Mouse (Mus musculus): ENCODE results near the gene AC141477.1.

AC141477.1 gene

DNA sequence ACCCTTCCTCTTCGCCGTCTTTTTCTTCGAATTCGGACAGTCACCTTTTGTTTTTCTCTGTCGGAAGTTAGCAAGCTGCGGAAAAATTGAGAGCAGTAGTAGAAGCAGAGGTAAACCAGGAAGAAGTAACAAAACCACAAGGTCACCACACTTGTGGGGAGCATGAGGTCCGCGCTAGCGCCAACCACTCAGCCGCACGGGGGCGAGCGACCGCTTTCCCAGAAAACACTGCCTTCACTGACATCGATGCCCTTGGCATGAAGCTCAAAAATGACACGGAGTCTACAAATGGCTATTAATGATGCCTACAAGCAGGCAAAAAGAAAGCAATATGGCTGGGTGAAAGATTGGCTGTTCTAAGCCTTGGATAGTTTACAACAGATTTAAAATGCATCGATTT is at the start of gene AC141477.1:
Gene AC141477.1, minus strand, starts transcription at position 164 of the 400 bp plus-strand sequence.
- no peak for DNase-seq

DNA sequence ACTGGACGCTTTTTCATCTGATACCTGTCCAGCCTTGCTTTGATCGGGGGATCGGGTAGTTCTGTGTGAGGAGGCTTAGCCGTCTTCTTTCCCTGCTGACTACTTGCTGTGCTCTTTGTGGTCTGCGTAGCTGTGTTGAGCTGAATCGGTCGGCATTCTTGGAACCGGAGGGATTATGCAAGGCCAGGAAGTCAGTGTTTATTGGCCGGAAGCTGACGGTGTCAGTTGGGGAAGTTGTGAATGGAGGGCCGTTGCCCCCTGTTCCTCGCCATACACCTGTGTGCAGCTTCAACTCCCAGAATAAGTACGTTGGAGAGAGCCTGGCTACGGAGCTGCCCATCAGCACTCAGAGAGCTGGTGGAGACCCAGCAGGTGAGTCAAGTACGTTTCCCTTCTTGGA is 49.0 kb upstream of the AC141477.1 start:
- DNase-seq = no peak

DNA sequence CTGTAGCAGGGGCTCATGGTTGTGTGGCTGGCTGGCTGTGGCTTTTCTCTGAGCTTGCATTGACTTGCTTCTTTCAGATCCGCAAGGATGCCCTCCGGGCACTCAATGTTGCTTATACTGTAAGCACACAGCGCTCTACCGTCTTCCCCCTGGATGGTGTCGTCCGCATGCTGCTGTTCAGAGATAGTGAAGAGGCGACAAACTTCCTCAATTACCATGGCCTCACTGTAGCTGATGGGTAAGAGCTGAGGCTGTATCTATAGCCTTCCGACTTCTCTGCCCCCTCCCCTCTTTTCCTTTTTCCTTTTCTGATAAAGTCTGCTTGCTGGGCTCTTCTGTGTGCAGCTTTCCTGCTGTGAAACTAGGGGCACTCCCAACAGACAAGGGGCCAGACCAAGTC is 48.0 kb upstream of the AC141477.1 start:
- no peak for DNase-seq

DNA sequence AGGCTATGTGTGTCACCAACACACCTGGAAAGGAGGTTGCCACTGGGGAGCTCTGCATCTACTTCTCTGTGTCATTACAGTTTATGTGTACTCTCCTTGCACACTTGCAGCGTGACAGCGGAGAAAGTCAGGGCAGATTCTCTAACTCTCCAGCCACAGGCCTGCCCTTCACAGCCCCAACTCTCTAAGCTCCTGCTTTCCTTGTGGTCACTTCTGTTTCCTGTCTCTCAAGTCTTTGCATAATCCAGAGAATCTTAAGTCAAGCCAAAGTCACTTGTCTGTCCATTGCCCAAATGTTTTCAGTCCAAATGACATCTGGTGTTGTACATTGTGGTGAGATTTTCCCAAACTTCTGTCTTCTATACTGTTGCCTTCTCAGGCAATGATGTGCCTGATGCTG is 46.1 kb upstream of the AC141477.1 start:
- no peak for DNase-seq

DNA sequence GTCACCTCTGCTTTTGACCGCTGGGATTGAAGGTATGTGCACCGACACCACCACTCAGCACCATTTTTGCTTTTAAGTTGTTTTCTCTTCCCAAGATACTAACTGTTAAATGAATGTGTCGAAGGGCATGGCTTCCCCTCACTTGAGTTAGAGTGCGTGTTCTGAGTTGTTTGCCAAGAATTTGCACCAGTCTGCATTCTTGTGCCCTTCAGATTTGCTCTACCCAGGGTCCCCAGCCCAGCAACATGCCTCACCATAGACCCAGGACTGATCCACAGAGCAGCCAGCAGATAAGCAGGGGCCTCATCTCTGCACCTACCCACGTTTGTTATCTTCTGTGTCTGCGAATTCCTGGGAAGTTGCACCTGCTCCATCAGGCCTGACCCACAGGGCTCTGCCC is 41.2 kb upstream of the AC141477.1 start:
- DNase-seq = no peak

DNA sequence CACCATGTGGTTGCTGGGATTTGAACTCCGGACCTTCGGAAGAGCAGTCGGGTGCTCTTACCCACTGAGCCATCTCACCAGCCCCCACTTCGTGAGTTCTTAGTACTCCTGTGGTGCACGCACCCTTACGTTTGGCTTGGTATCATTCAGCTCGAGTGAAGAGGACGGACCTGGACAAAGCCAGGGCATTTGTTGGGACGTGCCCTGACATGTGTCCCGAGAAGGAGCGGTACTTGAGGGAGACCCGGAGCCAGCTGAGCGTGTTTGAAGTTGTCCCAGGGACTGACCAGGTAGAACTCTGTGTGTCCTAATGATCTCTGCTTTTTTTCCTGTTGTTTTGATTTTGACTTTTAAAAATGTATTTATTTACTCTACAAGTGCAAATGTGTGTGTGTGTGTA is 40.6 kb upstream of the AC141477.1 start:
- no peak for DNase-seq

DNA sequence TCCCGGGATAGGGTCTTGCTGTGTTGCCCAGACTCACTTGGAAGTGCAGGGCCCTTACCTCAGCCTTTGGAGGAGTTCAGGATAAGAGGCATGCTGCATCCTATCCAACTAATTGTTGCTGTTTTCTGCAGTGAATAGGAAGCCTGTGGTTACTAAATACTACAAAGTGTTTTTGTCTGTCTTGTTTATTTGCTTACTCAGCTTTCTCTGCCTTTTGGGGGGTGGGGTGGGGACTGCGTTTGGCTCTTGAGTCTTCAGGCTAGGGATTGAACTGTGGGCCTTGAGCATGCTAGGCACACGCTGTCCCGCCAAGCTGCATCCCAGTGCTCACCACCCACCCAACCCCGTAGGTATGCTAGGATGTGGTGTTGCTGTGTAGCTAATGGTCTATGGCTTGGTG is 33.5 kb upstream of the AC141477.1 start:
- DNase-seq = no peak

DNA sequence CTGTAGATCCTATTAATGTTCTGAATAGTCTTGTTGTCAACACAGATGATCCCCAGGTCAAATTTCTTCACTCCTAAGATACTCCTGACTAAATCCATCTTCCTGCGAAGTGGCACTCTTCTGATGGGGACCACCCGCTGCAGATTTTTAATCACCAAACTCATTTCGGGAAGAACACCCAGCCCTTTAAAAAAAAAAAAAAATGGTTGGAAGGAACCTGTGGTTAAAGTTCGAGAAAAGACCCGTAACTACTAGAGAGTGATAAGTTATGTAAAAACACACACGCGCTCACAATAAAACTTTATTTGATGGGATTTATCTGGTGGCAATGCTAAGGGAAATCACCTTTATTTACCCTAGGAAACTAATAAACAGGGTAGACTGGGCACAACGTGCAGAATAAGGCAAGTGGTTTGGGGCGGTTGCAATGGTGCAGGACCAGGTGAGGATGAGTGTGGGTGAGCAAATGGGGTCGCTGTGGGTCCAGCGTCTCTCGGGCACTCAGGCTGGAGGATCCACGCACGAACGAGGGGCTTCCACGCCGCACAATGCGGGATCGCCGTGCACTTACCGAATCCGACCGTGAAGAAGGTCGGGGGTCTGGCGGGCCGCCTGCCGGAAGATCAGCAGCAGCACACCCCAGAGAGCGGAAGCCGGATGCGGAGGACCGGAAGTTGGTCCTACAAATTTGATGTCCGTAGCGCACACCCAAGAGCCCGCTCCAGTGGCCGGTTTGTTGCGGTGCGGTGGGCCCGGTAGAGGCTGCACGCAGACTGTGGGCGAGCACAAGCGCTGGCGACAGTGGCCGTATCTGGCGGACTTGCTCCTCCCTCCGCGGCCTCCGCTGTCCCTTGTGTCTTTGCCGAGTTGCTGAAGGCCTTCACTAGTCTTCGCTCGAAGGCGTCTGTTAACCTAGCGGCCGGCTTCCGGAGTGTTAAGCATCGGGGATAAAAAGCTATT is 28.2 kb upstream of the AC141477.1 start, which contains the start of the genes Mcm3ap and Ybey:
Gene Mcm3ap, plus strand, starts transcription at position 725 of the 960 bp plus-strand sequence.
Gene Ybey, minus strand, starts transcription at position 912 of the 960 bp plus-strand sequence.
- DNase-seq = peak; percentile 92

DNA sequence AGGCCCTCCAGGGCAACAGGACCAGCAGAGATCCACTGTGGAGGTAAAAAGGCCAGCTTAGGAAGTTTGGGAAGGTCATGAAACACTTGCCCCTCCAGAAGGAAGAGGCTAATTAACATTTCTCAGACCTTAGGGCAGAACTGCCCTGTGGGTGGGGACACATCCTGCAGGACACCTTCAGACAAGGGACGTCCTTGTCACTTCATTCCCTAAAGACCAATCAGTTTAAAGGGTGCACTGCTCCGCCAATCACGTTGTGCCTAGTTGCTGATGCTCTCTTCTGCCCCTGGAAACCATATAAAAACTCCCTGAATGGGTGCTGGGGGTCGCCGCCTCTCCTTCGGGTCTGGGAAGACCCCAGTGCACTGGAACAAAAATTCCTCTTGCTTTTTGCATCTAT is 22.5 kb upstream of the AC141477.1 start:
- no peak for DNase-seq

DNA sequence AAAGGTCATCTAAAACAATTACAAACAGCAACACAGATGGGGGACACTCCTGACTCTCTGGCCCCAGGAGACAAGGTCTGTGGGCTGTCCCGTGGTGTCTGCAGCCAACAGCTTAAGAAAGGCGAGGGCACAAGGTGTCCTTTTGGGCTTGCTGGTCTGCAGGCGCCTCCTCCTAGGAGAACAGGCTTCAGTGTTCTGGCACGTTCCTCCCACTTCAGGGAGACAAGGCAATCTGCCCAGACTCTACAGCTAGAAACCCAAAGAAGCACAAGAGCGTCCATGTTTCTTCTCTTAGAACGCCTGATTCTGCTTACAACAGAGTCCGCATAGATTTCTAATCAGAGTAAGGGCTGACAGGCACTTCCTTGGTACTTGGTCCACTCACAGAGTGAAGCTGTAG is 22.1 kb upstream of the AC141477.1 start:
- no peak for DNase-seq

DNA sequence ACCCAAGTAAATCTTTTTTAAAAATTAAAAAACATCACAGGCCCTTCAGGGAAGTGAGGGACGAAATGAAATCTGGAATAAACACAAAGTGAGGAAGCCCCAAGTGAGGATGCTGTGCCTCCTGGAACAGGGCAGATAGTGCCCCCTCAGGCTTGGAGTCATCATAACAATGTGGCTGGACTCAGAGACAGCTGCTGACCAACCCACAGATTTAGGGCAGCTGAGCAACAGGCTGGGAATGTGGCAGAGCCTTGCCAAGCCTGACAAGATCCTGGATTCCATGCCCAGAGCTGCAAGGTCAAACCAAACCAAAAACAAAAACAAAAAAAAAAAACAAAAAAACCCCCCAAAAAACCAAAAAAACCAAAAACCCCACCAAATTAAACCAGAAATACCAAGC is 21.0 kb upstream of the AC141477.1 start:
- DNase-seq = no peak

DNA sequence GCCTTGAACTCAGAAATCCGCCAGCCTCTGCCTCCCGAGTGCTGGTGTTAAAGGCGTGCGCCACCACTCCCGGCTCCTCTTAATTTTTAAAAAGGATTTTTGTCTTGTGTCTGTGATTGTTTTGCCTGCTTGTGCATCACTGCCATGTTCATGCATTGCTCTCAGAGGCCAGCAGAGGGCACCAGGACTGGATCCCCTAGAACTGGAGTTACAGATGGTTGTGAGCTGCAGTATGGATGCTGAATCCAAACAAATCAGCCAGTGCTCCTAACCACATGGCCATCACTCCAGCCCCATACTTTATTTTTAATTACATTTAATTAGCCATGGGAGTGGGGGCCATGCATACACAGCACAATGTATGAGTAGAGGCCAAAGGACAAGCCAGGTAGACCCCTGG is 15.0 kb upstream of the AC141477.1 start:
- DNase-seq = peak; percentile 66

DNA sequence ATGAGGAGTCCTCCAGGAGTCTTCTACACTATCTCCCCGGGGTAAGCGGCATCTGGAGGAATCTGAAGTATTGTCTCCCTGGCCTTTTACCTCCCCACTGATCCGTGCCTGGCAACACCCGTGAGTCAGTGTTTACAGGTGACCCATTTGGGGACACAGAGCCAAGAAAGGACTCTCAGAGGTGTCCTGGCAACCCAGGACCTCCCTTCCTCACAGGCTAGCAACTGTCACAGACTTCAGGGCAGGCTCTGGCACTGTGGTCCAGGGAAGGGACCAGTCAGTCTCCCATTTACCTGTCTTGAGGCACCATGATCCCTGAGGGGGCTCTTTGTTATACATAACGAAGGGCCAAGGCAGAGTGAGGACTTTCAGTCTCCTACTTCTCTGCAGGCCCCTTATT is 8.6 kb upstream of the AC141477.1 start, which contains the start of gene 2610028H24Rik:
Gene 2610028H24Rik, plus strand, starts transcription at position 231 of the 400 bp plus-strand sequence.
- DNase-seq = no peak

DNA sequence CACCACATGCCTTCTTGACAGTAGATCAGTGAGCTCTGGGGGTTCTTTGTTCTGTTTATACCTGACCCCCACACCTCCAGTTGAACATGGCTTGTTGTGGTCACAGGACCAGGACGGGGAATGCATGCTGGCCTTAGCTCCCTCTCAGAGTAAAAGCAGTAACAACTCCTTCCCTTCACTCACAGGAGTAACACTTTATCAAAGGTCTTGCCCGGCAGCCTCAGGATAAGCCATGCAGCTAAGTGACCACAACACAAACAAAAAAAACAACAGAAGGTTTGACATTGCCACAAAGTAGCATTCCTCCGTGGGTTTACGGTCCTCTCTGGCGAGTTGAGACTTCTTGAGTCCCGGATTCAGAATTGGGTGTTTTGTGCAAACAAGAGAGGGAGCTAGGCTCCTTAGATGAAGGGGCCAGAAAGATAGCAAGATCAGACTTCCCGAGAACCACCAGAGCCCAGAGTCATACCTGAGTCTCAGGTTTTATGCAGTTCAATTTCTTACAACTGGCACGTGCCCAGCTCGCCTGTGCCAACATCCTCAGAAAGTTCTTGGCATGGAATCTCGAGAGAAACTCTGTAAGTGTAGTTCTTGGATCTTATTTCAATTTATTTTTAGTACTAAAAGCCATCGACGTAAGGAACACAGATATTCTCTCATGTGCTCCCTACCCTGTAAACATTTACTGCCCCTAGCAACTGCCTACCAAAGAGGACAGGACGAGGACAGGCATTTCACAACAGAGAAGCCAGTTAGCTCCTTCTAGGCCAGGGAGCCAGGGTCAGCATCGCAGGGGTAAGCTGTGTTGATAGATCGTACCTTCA is 7.4 kb upstream of the AC141477.1 start:
- no peak for DNase-seq

DNA sequence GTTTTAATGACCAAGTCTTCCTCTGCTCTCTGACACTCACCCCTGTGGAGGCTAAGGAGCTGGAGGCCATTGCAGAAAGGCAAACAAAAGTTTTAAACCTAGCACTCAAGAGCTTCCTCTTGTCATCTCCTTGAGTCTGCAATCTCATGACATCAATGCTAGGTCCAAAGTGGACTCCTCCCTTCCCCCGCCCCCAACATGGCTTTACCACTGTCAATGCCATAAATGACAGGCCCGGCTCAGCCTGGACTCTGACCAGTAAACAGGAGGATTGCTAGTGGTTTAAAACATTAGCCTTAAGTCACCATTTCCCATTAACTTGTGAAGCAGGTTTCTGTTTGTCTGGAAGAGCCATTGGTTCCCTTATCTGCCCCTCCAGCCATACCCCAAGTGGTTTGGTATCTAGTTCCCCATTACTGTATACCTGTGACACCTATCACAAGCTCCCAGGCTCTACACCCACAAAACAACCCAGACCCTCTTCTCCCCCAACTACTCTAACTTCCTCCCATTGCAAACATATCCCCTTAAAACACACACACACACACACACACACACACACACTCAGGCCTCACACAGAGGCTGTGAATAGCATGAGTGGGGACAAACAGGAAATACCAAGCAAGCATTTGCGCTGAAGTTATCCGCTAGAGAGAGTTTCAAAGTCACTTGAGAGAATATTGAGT is 5.9 kb upstream of the AC141477.1 start:
- DNase-seq = peak; percentile 70

DNA sequence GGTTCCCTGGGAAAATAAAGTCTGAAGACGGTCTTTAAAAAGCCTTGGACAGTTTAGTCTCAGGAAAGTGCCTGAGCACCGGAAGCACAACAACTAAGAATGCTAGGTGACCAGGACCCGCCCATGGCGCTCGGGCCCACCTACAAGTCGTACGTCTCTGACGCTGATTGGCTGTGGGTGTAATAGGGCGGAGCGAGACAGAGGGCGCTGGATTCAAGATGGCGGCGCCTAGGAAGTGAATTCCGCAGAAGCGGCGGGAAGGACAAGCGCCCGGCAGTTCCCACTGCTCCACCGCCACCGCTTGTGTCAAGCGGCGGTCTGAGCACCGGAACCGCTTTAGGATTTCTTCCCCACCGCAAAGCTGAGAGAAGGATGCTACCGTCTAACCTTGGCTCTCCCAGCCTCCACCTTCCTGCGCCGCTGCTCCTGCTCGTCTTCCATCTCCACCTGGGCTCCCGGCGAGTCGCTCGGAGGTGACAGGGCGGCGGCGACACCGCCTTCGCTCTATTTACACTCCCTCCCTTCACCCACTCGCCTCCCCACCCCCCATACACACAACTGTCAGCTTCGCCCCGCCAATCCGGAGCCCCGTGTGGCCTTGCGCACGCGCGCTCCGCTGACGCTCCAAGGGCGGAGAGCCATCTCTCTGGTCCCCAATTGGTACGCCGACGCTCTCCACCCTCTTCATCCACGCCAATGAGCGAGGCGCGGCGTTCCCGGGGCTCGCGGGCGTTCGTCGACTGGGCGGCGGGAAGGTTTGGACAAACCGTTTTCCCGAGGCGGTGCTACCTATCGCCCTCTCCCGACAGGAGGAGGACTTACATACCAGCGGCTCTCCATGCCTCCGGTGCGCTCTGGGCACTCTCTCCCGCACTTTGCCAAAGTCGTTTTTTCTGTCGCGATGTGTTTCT is 2.2 kb upstream of the AC141477.1 start, which contains the start of gene Pcnt:
Gene Pcnt, minus strand, starts transcription at position 609 of the 911 bp plus-strand sequence.
- peak; percentile 98 for DNase-seq

DNA sequence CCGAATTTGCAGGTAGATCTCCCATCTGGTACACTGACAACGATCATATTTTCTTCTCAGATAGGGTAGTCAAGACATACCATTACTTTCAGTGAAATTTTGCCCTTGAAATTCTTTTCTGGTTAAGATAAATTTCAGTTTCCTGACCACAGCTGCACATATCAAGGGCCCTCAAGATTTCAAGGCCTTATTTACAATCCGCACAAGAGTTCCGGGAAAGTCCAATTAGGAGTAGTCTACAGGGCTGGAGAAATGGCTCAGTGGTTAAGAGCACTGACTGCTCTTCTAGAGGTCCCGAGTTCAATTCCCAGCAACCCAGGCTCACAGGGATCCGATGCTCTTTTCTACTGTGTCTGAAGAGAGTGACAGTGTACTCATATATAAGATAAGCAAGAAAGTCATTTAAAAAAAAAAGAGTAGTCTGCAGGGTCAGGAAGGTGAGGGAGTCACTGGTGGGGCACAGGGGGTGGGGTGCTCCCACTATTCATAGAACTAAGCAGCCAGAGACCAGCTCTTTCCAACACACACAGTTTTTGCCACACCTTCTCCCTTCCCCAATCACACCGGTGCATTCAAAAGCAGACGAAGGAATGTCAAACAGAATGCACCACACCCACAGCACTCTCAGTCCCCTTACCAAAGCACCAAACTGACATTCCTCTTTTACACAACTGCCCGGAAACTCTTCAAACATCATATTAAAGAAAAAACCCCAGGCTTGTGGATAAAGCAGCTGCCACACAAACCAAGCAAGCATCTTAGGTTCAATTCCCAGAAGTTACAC is 945 bp downstream of the AC141477.1 start:
- DNase-seq = no peak

DNA sequence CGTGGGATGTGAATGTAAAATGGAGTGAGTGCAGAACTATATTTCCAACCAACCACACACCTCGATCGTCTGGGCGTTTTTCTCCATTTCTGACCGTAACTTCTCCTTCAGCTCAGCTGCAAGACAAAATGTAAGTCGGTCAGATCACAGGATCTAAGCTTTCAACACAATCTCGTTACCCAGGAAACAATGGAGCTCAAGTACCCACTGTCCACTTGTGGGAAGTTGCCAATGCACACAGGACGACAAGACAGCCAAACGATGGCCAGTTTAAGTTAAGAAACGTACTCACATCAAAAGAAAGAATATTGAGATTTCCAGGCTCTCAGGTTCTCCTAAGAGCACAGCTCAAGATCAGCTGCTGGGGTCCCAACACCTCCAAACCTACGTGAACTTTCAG is 6.3 kb downstream of the AC141477.1 start:
- no peak for DNase-seq

DNA sequence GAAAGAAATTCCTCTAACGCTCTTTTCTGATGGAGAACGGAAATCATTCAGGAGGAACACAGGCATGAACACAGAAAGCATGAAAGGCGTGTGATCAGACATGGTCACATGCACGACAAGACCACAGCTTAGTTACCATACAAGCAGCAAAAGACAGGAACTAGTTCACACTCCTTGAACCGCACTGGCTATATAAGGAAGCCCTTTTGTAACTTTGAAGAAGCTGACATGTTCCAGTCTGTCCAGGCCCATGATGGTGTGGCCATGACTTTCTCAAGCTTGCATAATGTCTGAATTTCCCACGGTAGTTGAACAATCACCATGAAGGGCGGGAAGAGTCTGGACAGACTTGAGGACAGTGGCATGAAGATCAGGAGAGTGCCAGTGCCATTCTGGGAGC is 14.6 kb downstream of the AC141477.1 start:
- DNase-seq = no peak

DNA sequence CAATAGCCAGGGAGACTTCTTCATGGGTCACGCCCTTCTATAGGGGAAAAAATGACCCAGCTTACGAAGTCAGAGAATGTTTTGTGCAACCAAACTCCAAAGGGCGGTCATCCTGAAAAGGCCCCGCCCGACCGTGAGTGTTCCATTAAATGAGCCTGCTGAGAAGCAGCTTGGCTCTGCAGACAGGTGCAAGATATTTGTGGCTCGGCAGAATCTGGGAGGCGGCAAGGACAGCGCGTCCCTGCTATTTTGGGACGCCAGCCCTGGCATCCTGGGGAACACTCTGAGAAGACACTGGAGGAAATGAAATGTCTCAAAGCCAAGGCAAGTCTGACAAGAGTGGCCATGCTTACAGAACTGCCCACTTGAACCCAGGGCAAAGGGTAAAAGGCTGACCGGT is 23.4 kb downstream of the AC141477.1 start:
- DNase-seq = no peak

DNA sequence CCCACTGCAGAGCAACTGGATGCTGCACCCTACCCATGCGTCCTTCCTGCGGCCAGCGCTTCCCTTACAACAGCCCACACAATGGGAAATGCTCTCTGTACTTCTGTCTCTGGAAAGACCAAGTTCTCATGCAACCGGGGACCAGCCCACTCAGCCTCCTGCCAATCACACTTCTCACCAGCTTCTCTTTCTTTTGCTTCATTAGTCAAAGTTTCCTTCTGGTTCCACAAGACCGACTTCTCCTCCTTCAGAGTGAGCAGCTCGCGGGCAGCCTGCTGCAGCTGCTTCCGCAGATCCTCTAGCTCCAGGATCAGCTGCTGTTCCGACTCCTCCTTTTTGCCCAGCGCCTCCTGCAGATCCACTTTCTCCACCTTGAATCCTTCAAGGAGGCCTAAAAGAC is 31.7 kb downstream of the AC141477.1 start:
- DNase-seq = no peak

All from kidney, postnatal 10 days (tissue).